Mouse (Mus musculus): ENCODE data around the gene Olfr766-ps1. TPM values are rescaled to one million over a fixed set of nuclear protein-coding genes. Genes with fewer than 3 reads are reported as not detected.

The Olfr766-ps1 gene
- polyA plus RNA-seq, 1 experiment from 2014 or later = not detected

GRCm38 (mm10) chr10:129026018-129026662 is 42.6 kb downstream of the Olfr766-ps1 start:
- 57% methylated on average over 3 of the region's 3 CpGs for WGBS
- peak; percentile 80 for ATAC-seq

GRCm38 (mm10) chr10:129023319-129023718 is 45.5 kb downstream of the Olfr766-ps1 start:
- H3K36me3 ChIP-seq (ENCODE audit: control insufficient read depth, insufficient read depth, low read length) = no peaks in the 10 kb centered on the region
- H3K27ac ChIP-seq (ENCODE audit: low read depth, low read length) = no peak overlapping the region
- H3K9me3 ChIP-seq (replicated peaks; ENCODE audit: control insufficient read depth, low read length) = no peaks in the 10 kb centered on the region
- no peak overlapping the region for H3K4me2 ChIP-seq (ENCODE audit: low read length)
- no peaks in the 10 kb centered on the region for H3K27me3 ChIP-seq (replicated peaks; ENCODE audit: control insufficient read depth, insufficient read depth, low read length)
- DNase-seq (ENCODE audit: low spot score) (peak; percentile 4), ATAC-seq (no peak)
- H3K9ac ChIP-seq (ENCODE audit: low read length) = no peak overlapping the region
- H3K4me1 ChIP-seq (ENCODE audit: control insufficient read depth, insufficient read depth, low read length) = no peaks in the 10 kb centered on the region
- H3K4me3 ChIP-seq (ENCODE audit: low read depth, low read length) = no peak overlapping the region

More at GRCm38 (mm10) chr10:129026018-129026662, 42.6 kb downstream of the Olfr766-ps1 start:
- Histone ChIP-seq H3K36me3 (ENCODE audit: control insufficient read depth, insufficient read depth, low read length) (no peaks in the 10 kb centered on the region), H3K4me3 (ENCODE audit: low read depth, low read length) (no peak overlapping the region), H3K4me1 (ENCODE audit: control insufficient read depth, insufficient read depth, low read length) (no peaks in the 10 kb centered on the region), H3K9me3 (replicated peaks; ENCODE audit: control insufficient read depth, low read length) (no peaks in the 10 kb centered on the region), H3K27me3 (replicated peaks; ENCODE audit: control insufficient read depth, insufficient read depth, low read length) (no peaks in the 10 kb centered on the region), H3K9ac (ENCODE audit: low read length) (no peak overlapping the region), H3K4me2 (ENCODE audit: low read length) (no peak overlapping the region), H3K27ac (ENCODE audit: low read depth, low read length) (no peak overlapping the region)
- peak; percentile 66 for DNase-seq (ENCODE audit: low spot score)

GRCm38 (mm10) chr10:129014477-129014876 is 54.3 kb downstream of the Olfr766-ps1 start:
- no peak for DNase-seq (ENCODE audit: low spot score)
- H3K9ac ChIP-seq (ENCODE audit: low read length) = no peak overlapping the region
- H3K4me2 ChIP-seq (ENCODE audit: low read length) = no peak overlapping the region
- H3K4me1 ChIP-seq (ENCODE audit: control insufficient read depth, insufficient read depth, low read length) = no peaks in the 10 kb centered on the region
- no peak for ATAC-seq
- H3K27me3 ChIP-seq (replicated peaks; ENCODE audit: control insufficient read depth, insufficient read depth, low read length) = no peaks in the 10 kb centered on the region
- H3K27ac ChIP-seq (ENCODE audit: low read depth, low read length) = no peak overlapping the region
- no peak overlapping the region for H3K4me3 ChIP-seq (ENCODE audit: low read depth, low read length)
- no peaks in the 10 kb centered on the region for H3K36me3 ChIP-seq (ENCODE audit: control insufficient read depth, insufficient read depth, low read length)
- no peaks in the 10 kb centered on the region for H3K9me3 ChIP-seq (replicated peaks; ENCODE audit: control insufficient read depth, low read length)

Other genes with a start within 250 kb of the Olfr766-ps1 start
- gene Ormdl2, start 247.3 kb downstream of the Olfr766-ps1 start, polyA plus RNA-seq (2014; fragmentation: Nextera tagmentation; extraction: Ambion mirVana) = 30.9 and 44.3 TPM in 2 replicates
- 6.0 and 6.3 TPM in 2 replicates for gene Gdf11, start 177.3 kb downstream of the Olfr766-ps1 start, polyA plus RNA-seq (2014; fragmentation: Nextera tagmentation; extraction: Ambion mirVana)
- gene Cd63, start 168.0 kb downstream of the Olfr766-ps1 start, polyA plus RNA-seq (2014; fragmentation: Nextera tagmentation; extraction: Ambion mirVana) = 122 and 126 TPM in 2 replicates
- gene Rdh5, start 146.1 kb downstream of the Olfr766-ps1 start, polyA plus RNA-seq (2014; fragmentation: Nextera tagmentation; extraction: Ambion mirVana) = 8.8 and 9.9 TPM in 2 replicates
- gene Bloc1s1, start 144.9 kb downstream of the Olfr766-ps1 start, polyA plus RNA-seq (2014; fragmentation: Nextera tagmentation; extraction: Ambion mirVana) = 244 and 295 TPM in 2 replicates
- gene Itga7, start 135.2 kb downstream of the Olfr766-ps1 start, polyA plus RNA-seq (2014; fragmentation: Nextera tagmentation; extraction: Ambion mirVana) = 1.3 and 1.8 TPM in 2 replicates
- not detected in 2 replicates for gene Mettl7b, start 108.0 kb downstream of the Olfr766-ps1 start, polyA plus RNA-seq (2014; fragmentation: Nextera tagmentation; extraction: Ambion mirVana)
- not detected in 2 replicates for gene Olfr9, start 79.5 kb downstream of the Olfr766-ps1 start, polyA plus RNA-seq (2014; fragmentation: Nextera tagmentation; extraction: Ambion mirVana)
- gene Olfr763, start 58.2 kb downstream of the Olfr766-ps1 start, polyA plus RNA-seq (2014; fragmentation: Nextera tagmentation; extraction: Ambion mirVana) = not detected in 2 replicates
- gene Olfr764-ps1, start 29.1 kb downstream of the Olfr766-ps1 start, polyA plus RNA-seq (2014; fragmentation: Nextera tagmentation; extraction: Ambion mirVana) = not detected in 2 replicates
- not detected in 2 replicates for gene Olfr765, start 19.0 kb downstream of the Olfr766-ps1 start, polyA plus RNA-seq (2014; fragmentation: Nextera tagmentation; extraction: Ambion mirVana)
- gene Olfr767, start 13.9 kb upstream of the Olfr766-ps1 start, polyA plus RNA-seq (2014; fragmentation: Nextera tagmentation; extraction: Ambion mirVana) = not detected in 2 replicates
- gene Olfr768, start 30.4 kb upstream of the Olfr766-ps1 start, polyA plus RNA-seq (2014; fragmentation: Nextera tagmentation; extraction: Ambion mirVana) = not detected in 2 replicates
- not detected in 2 replicates for gene Olfr769, start 48.9 kb upstream of the Olfr766-ps1 start, polyA plus RNA-seq (2014; fragmentation: Nextera tagmentation; extraction: Ambion mirVana)
- not detected in 2 replicates for gene Olfr770, start 70.0 kb upstream of the Olfr766-ps1 start, polyA plus RNA-seq (2014; fragmentation: Nextera tagmentation; extraction: Ambion mirVana)
- not detected in 2 replicates for gene Olfr771, start 95.8 kb upstream of the Olfr766-ps1 start, polyA plus RNA-seq (2014; fragmentation: Nextera tagmentation; extraction: Ambion mirVana)
- gene Olfr772, start 108.9 kb upstream of the Olfr766-ps1 start, polyA plus RNA-seq (2014; fragmentation: Nextera tagmentation; extraction: Ambion mirVana) = not detected in 2 replicates
- not detected in 2 replicates for gene Olfr773, start 118.4 kb upstream of the Olfr766-ps1 start, polyA plus RNA-seq (2014; fragmentation: Nextera tagmentation; extraction: Ambion mirVana)
- not detected in 2 replicates for gene Olfr774, start 167.2 kb upstream of the Olfr766-ps1 start, polyA plus RNA-seq (2014; fragmentation: Nextera tagmentation; extraction: Ambion mirVana)
- gene Olfr775, start 179.4 kb upstream of the Olfr766-ps1 start, polyA plus RNA-seq (2014; fragmentation: Nextera tagmentation; extraction: Ambion mirVana) = not detected in 2 replicates
- not detected in 2 replicates for gene Olfr776, start 190.2 kb upstream of the Olfr766-ps1 start, polyA plus RNA-seq (2014; fragmentation: Nextera tagmentation; extraction: Ambion mirVana)
- gene Olfr777, start 202.5 kb upstream of the Olfr766-ps1 start, polyA plus RNA-seq (2014; fragmentation: Nextera tagmentation; extraction: Ambion mirVana) = not detected in 2 replicates
- gene Olfr780, start 249.1 kb upstream of the Olfr766-ps1 start, polyA plus RNA-seq (2014; fragmentation: Nextera tagmentation; extraction: Ambion mirVana) = not detected in 2 replicates